Mouse (Mus musculus) forebrain, embryonic 13.5 days (tissue): ENCODE measurements around the gene Olfr1252. TPM values are rescaled to one million over a fixed set of nuclear protein-coding genes. Genes with fewer than 3 reads are reported as not detected.

Source experiments
- ATAC-seq: fragments of 200-750 bp; cut with Nextera tagmentation; 2 replicates; pipeline ENCODE4 v1.8.0; 2017
- H3K27ac ChIP-seq: fragments of 300-500 bp; sonication (generic); 2 replicates; pipeline ENCODE4 v1.5.1; 2015; ENCODE audit warnings: inconsistent platforms, mild to moderate bottlenecking, moderate library complexity
- H3K27me3 ChIP-seq: fragments of 300-500 bp; sonication (generic); 2 replicates; pipeline ENCODE4 v1.6.1; 2015; ENCODE audit warnings: mild to moderate bottlenecking, inconsistent platforms
- H3K36me3 ChIP-seq: fragments of 300-500 bp; sonication (generic); 2 replicates; pipeline ENCODE4 v1.6.1; 2015; ENCODE audit warnings: mild to moderate bottlenecking, inconsistent platforms; ENCODE audit not compliant: poor library complexity, severe bottlenecking
- H3K4me1 ChIP-seq: fragments of 300-500 bp; sonication (generic); 2 replicates; pipeline ENCODE4 v1.6.1; 2015; ENCODE audit warnings: inconsistent platforms
- H3K4me2 ChIP-seq: fragments of 300-500 bp; sonication (generic); 2 replicates; pipeline ENCODE4 v1.6.1; 2015; ENCODE audit warnings: inconsistent platforms, mild to moderate bottlenecking, moderate library complexity
- H3K4me3 ChIP-seq: fragments of 300-500 bp; sonication (generic); 2 replicates; pipeline ENCODE4 v1.5.1; 2015; ENCODE audit warnings: mild to moderate bottlenecking, inconsistent platforms
- H3K9ac ChIP-seq: fragments of 300-500 bp; sonication (generic); 2 replicates; pipeline ENCODE4 v1.6.1; 2015; ENCODE audit warnings: mild to moderate bottlenecking, inconsistent platforms
- H3K9me3 ChIP-seq: fragments of 300-500 bp; sonication (generic); replicated peaks from 2 replicates; pipeline ENCODE4 v1.6.1; 2016; ENCODE audit warnings: inconsistent platforms
- WGBS: fragments of 180-500 bp; shearing (Covaris S2); methylation state at CpG from one replicate; pipeline ENCODE4 v1.1.7; 2015; 5-methylcytosine and 5-hydroxymethylcytosine counted together
- polyA plus RNA-seq: library from polyadenylated mRNA; unstranded; fragments of >200 nt; fragmentation: Nextera tagmentation; extraction: Ambion mirVana; gene quantifications from 2 replicates; pipeline ENCODE4 v1.2.1, GENCODE M21; 2015

Olfr1252 gene
- not detected in 2 replicates for polyA plus RNA-seq

GRCm38 (mm10) chr2:89724912-89725311 is at the start of gene Olfr1252:
Olfr1252 (minus strand) TSS chr2:89725012.
- Histone ChIP-seq H3K36me3 (no peaks in the 10 kb centered on the region), H3K27ac (no peak within 1 kb of the TSS), H3K4me3 (no peak within 1 kb of the TSS), H3K9ac (no peak within 1 kb of the TSS), H3K4me2 (no peak within 1 kb of the TSS), H3K27me3 (no peaks in the 10 kb centered on the region), H3K4me1 (no peaks in the 10 kb centered on the region), H3K9me3 (no peaks in the 10 kb centered on the region)
- WGBS = 65% methylated on average over 1 of the region's 1 CpGs
- ATAC-seq = no peak

- 97% methylated on average over 1 of the region's 1 CpGs for WGBS
Observed at GRCm38 (mm10) chr2:89756990-89757389, 32.2 kb upstream of the Olfr1252 start, which contains the start of gene Olfr1253. Olfr1253 (minus strand) TSS chr2:89757090.

GRCm38 (mm10) chr2:89691980-89692379 is 32.8 kb downstream of the Olfr1252 start:
- Histone ChIP-seq H3K4me3 (no peak overlapping the region), H3K4me1 (no peaks in the 10 kb centered on the region), H3K9me3 (no peaks in the 10 kb centered on the region), H3K36me3 (no peaks in the 10 kb centered on the region), H3K9ac (no peak overlapping the region), H3K27ac (no peak overlapping the region), H3K27me3 (no peaks in the 10 kb centered on the region), H3K4me2 (no peak overlapping the region)
- no peak for ATAC-seq
- 84% methylated on average over 6 of the region's 6 CpGs for WGBS

More at GRCm38 (mm10) chr2:89756990-89757389, 32.2 kb upstream of the Olfr1252 start, which contains the start of gene Olfr1253:
- Histone ChIP-seq H3K27me3 (no peaks in the 10 kb centered on the region), H3K27ac (no peak within 1 kb of the TSS), H3K4me3 (no peak within 1 kb of the TSS), H3K36me3 (no peaks in the 10 kb centered on the region), H3K4me2 (no peak within 1 kb of the TSS), H3K9ac (no peak within 1 kb of the TSS), H3K4me1 (no peaks in the 10 kb centered on the region), H3K9me3 (no peaks in the 10 kb centered on the region)
- ATAC-seq = no peak

- no peak for ATAC-seq
- H3K4me2 ChIP-seq = no peak within 1 kb of the TSS
- no peak within 1 kb of the TSS for H3K4me3 ChIP-seq
- H3K27me3 ChIP-seq = no peaks in the 10 kb centered on the region
- H3K36me3 ChIP-seq = no peaks in the 10 kb centered on the region
- H3K9ac ChIP-seq = no peak within 1 kb of the TSS
- H3K4me1 ChIP-seq = no peaks in the 10 kb centered on the region
- H3K9me3 ChIP-seq = no peaks in the 10 kb centered on the region
- no peak within 1 kb of the TSS for H3K27ac ChIP-seq
Observed at GRCm38 (mm10) chr2:89671836-89672235, 53.0 kb downstream of the Olfr1252 start, which contains the start of gene Olfr1251. Olfr1251 (minus strand) TSS chr2:89671936.

Other genes starting within 250 kb of the Olfr1252 start
- gene Olfr1241, start 237.9 kb downstream of the Olfr1252 start, polyA plus RNA-seq = not detected in 2 replicates
- gene Olfr1242, start 226.7 kb downstream of the Olfr1252 start, polyA plus RNA-seq = not detected in 2 replicates
- gene Olfr1243, start 193.5 kb downstream of the Olfr1252 start, polyA plus RNA-seq = not detected in 2 replicates
- not detected in 2 replicates for gene Olfr1245, start 146.6 kb downstream of the Olfr1252 start, polyA plus RNA-seq
- gene Olfr1246, start 131.9 kb downstream of the Olfr1252 start, polyA plus RNA-seq = not detected in 2 replicates
- gene Olfr1247, start 110.9 kb downstream of the Olfr1252 start, polyA plus RNA-seq = not detected in 2 replicates
- not detected in 2 replicates for gene Olfr1248, start 106.8 kb downstream of the Olfr1252 start, polyA plus RNA-seq
- gene Olfr1249, start 90.0 kb downstream of the Olfr1252 start, polyA plus RNA-seq = not detected in 2 replicates
- not detected in 2 replicates for gene Olfr1250, start 63.5 kb downstream of the Olfr1252 start, polyA plus RNA-seq
- not detected in 2 replicates for gene Olfr1251, start 53.1 kb downstream of the Olfr1252 start, polyA plus RNA-seq
- not detected in 2 replicates for gene Olfr1253, start 32.1 kb upstream of the Olfr1252 start, polyA plus RNA-seq
- not detected in 2 replicates for gene Olfr1254, start 68.6 kb upstream of the Olfr1252 start, polyA plus RNA-seq
- not detected in 2 replicates for gene Olfr1255, start 87.0 kb upstream of the Olfr1252 start, polyA plus RNA-seq
- gene Olfr1256, start 116.5 kb upstream of the Olfr1252 start, polyA plus RNA-seq = not detected in 2 replicates
- gene Olfr48, start 123.2 kb upstream of the Olfr1252 start, polyA plus RNA-seq = not detected in 2 replicates
- gene Olfr1257, start 153.4 kb upstream of the Olfr1252 start, polyA plus RNA-seq = not detected in 2 replicates
- gene Olfr1258, start 202.3 kb upstream of the Olfr1252 start, polyA plus RNA-seq = not detected in 2 replicates
- not detected in 2 replicates for gene Olfr1259, start 223.7 kb upstream of the Olfr1252 start, polyA plus RNA-seq
- not detected in 2 replicates for gene Olfr1260, start 249.3 kb upstream of the Olfr1252 start, polyA plus RNA-seq